8 mouse cellular contexts compared by ENCODE assay signal in genomic region chr19:55563148-55563651, GRCm38 (mm10).
DNase-seq lines count a peak whose midpoint lies in the region; ATAC-seq and TF ChIP-seq lines count a peak whose summit lies in the region.

No protein-coding gene starts in this region.

- no peaks in the 10 kb centered on the region for H3K36me3 ChIP-seq in hindbrain, postnatal 0 days (ENCODE audit: insufficient read depth, low read length)
- H3K36me3 ChIP-seq in hindbrain, embryonic 13.5 days, result no peaks in the 10 kb centered on the region
- no peaks in the 10 kb centered on the region for H3K36me3 ChIP-seq in heart, embryonic 13.5 days
- no peaks in the 10 kb centered on the region for H3K36me3 ChIP-seq in stomach, embryonic 16.5 days (ENCODE audit: control insufficient read depth, insufficient read depth, low read length)
- H3K36me3 ChIP-seq in forebrain, postnatal 0 days (ENCODE audit: insufficient read depth), result no peaks in the 10 kb centered on the region

- ATAC-seq in hindbrain, postnatal 0 days, result no peak
- ATAC-seq in hindbrain, embryonic 13.5 days (ENCODE audit: low FRiP score), result no peak
- peak; percentile 75; the same call in 1 of the 2 replicates for ATAC-seq in heart, embryonic 13.5 days (ENCODE audit: extremely low read depth, insufficient number of reproducible peaks, low FRiP score, low TSS enrichment)
- ATAC-seq in stomach, embryonic 16.5 days (ENCODE audit: insufficient read depth, low FRiP score), result peak; percentile 51
- ATAC-seq in forebrain, postnatal 0 days, result no peak

- H3K4me3 ChIP-seq in hindbrain, postnatal 0 days (ENCODE audit: low read length), result no peak overlapping the region
- no peak overlapping the region for H3K4me3 ChIP-seq in hindbrain, embryonic 13.5 days
- H3K4me3 ChIP-seq in heart, embryonic 13.5 days, result no peak overlapping the region
- no peak overlapping the region for H3K4me3 ChIP-seq in stomach, embryonic 16.5 days (replicated peaks; ENCODE audit: low read length)
- H3K4me3 ChIP-seq in forebrain, postnatal 0 days (ENCODE audit: low read depth, low read length), result no peak overlapping the region

- no peaks in the 10 kb centered on the region for H3K9me3 ChIP-seq in hindbrain, postnatal 0 days (ENCODE audit: low read length)
- no peaks in the 10 kb centered on the region for H3K9me3 ChIP-seq in hindbrain, embryonic 13.5 days
- H3K9me3 ChIP-seq in heart, embryonic 13.5 days, result no peaks in the 10 kb centered on the region
- no peaks in the 10 kb centered on the region for H3K9me3 ChIP-seq in stomach, embryonic 16.5 days (replicated peaks; ENCODE audit: control insufficient read depth, low read length)
- no peaks in the 10 kb centered on the region for H3K9me3 ChIP-seq in forebrain, postnatal 0 days (ENCODE audit: low read length)

- DNase-seq in hindbrain, postnatal 0 days (ENCODE audit: low spot score), result peak; percentile 47
- peak; percentile 10 for DNase-seq in urinary bladder, postnatal 10 days (ENCODE audit: low spot score)
- DNase-seq in urinary bladder, adult 2 months (ENCODE audit: low spot score), result no peak
- DNase-seq in forebrain, postnatal 0 days, result no peak
- DNase-seq in retina, postnatal 1 day, result no peak

- WGBS in hindbrain, postnatal 0 days, result 52% methylated on average over 15 of the region's 15 CpGs
- WGBS in hindbrain, embryonic 13.5 days, result 73% methylated on average over 15 of the region's 15 CpGs
- 21% methylated on average over 15 of the region's 15 CpGs for WGBS in heart, embryonic 13.5 days
- WGBS in stomach, embryonic 16.5 days, result 61% methylated on average over 15 of the region's 15 CpGs
- WGBS in forebrain, postnatal 0 days, result 67% methylated on average over 15 of the region's 15 CpGs

- H3K4me1 ChIP-seq in hindbrain, postnatal 0 days (ENCODE audit: insufficient read depth, low read length), result no peaks in the 10 kb centered on the region
- H3K4me1 ChIP-seq in hindbrain, embryonic 13.5 days (replicated peaks), result peaks cover 14% of the 10 kb centered on the region
- H3K4me1 ChIP-seq in heart, embryonic 13.5 days, result peaks cover 73% of the 10 kb centered on the region
- peaks cover 20% of the 10 kb centered on the region for H3K4me1 ChIP-seq in stomach, embryonic 16.5 days (ENCODE audit: control insufficient read depth, insufficient read depth, low read length)
- no peaks in the 10 kb centered on the region for H3K4me1 ChIP-seq in forebrain, postnatal 0 days (ENCODE audit: insufficient read depth)

- no peaks in the 10 kb centered on the region for H3K27me3 ChIP-seq in hindbrain, postnatal 0 days (ENCODE audit: insufficient read depth, low read length)
- H3K27me3 ChIP-seq in hindbrain, embryonic 13.5 days, result peaks cover 53% of the 10 kb centered on the region
- no peaks in the 10 kb centered on the region; the same call in 1 of the 2 replicates for H3K27me3 ChIP-seq in heart, embryonic 13.5 days (replicated peaks)
- H3K27me3 ChIP-seq in stomach, embryonic 16.5 days (ENCODE audit: control insufficient read depth, insufficient read depth, low read length), result no peaks in the 10 kb centered on the region
- no peaks in the 10 kb centered on the region for H3K27me3 ChIP-seq in forebrain, postnatal 0 days (ENCODE audit: insufficient read depth, low read length)

- no peak for TF ChIP-seq CTCF in hindbrain, postnatal 0 days (IDR thresholded peaks at IDR 0.05; ENCODE audit: low read depth)
- no peak for TF ChIP-seq CTCF in forebrain, postnatal 0 days (IDR thresholded peaks at IDR 0.05; ENCODE audit: low read depth)

- H3K27ac ChIP-seq in hindbrain, postnatal 0 days, result no peak overlapping the region
- no peak overlapping the region for H3K27ac ChIP-seq in hindbrain, embryonic 13.5 days
- peak overlapping the region; percentile 84 for H3K27ac ChIP-seq in heart, embryonic 13.5 days (replicated peaks)
- H3K27ac ChIP-seq in stomach, embryonic 16.5 days (ENCODE audit: low read length), result no peak overlapping the region
- no peak overlapping the region for H3K27ac ChIP-seq in forebrain, postnatal 0 days (ENCODE audit: low read depth, low read length)

- no peak overlapping the region for H3K4me2 ChIP-seq in hindbrain, postnatal 0 days (ENCODE audit: low read depth, low read length)
- no peak overlapping the region for H3K4me2 ChIP-seq in hindbrain, embryonic 13.5 days
- H3K4me2 ChIP-seq in heart, embryonic 13.5 days, result peak overlapping the region; percentile 43
- no peak overlapping the region for H3K4me2 ChIP-seq in stomach, embryonic 16.5 days (ENCODE audit: low read depth, low read length)
- no peak overlapping the region for H3K4me2 ChIP-seq in forebrain, postnatal 0 days (ENCODE audit: low read depth)

- no peak overlapping the region for H3K9ac ChIP-seq in hindbrain, postnatal 0 days (replicated peaks; ENCODE audit: low read length)
- no peak overlapping the region for H3K9ac ChIP-seq in hindbrain, embryonic 13.5 days
- peak overlapping the region; percentile 5 for H3K9ac ChIP-seq in heart, embryonic 13.5 days
- H3K9ac ChIP-seq in stomach, embryonic 16.5 days (ENCODE audit: low read length), result 0 out of 2 replicates have a peak overlapping the region, but pooled peaks have one; percentile 17
- H3K9ac ChIP-seq in forebrain, postnatal 0 days, result no peak overlapping the region

Comparison
In these comparisons a context has a peak if more than half of its experiments do, and no peak if none do; other contexts are left out.
1. DNase-seq: peak in hindbrain, postnatal 0 days (single experiment) and urinary bladder, postnatal 10 days (single experiment); none in urinary bladder, adult 2 months (single experiment), forebrain, postnatal 0 days (single experiment) and retina, postnatal 1 day (single experiment).
2. ATAC-seq: peak in heart, embryonic 13.5 days (single experiment) and stomach, embryonic 16.5 days (single experiment); none in hindbrain, postnatal 0 days (single experiment), hindbrain, embryonic 13.5 days (single experiment) and forebrain, postnatal 0 days (single experiment).
3. H3K9ac ChIP-seq: peak in heart, embryonic 13.5 days (single experiment) and stomach, embryonic 16.5 days (single experiment); none in hindbrain, postnatal 0 days (single experiment), hindbrain, embryonic 13.5 days (single experiment) and forebrain, postnatal 0 days (single experiment).